Mouse (Mus musculus) c-Kit-negative CD71-positive TER-119-positive erythroid progenitor cells, embryonic 14.5 days (primary cell): ENCODE data around the gene Cxcl9.
"Not testable (repeated sequence)": the region's sequence is repeated elsewhere in the genome, so short reads cannot be mapped to it uniquely, and the experiment has no call there.

Experiments used
- DNase-seq: peaks from one replicate; pipeline ENCODE4 v3.0.0-alpha.2; 2013; ENCODE audit warnings: low read depth, low spot score

Cxcl9 gene

GRCm38 (mm10) chr5:92327929-92328328, at the start of gene Cxcl9:
Cxcl9 (minus strand) TSS chr5:92328079.
- no peak for DNase-seq

GRCm38 (mm10) chr5:92376795-92377405, 49.0 kb upstream of the Cxcl9 start:
- DNase-seq: no peak

- no peak for DNase-seq
Observed at GRCm38 (mm10) chr5:92375368-92375767, 47.5 kb upstream of the Cxcl9 start.

GRCm38 (mm10) chr5:92374721-92375142, 46.9 kb upstream of the Cxcl9 start:
- DNase-seq: no peak

GRCm38 (mm10) chr5:92372605-92373004, 44.7 kb upstream of the Cxcl9 start:
- DNase-seq: no peak

- DNase-seq: no peak
Observed at GRCm38 (mm10) chr5:92371361-92371976, 43.6 kb upstream of the Cxcl9 start.

- DNase-seq: no peak
Observed at GRCm38 (mm10) chr5:92370891-92371290, 43.0 kb upstream of the Cxcl9 start.

- DNase-seq: no peak
Observed at GRCm38 (mm10) chr5:92370392-92370791, 42.5 kb upstream of the Cxcl9 start.

- DNase-seq: no peak
Observed at GRCm38 (mm10) chr5:92369151-92369994, 41.5 kb upstream of the Cxcl9 start.

GRCm38 (mm10) chr5:92368392-92368791, 40.5 kb upstream of the Cxcl9 start:
- no peak for DNase-seq

- no peak for DNase-seq
Observed at GRCm38 (mm10) chr5:92366565-92366964, 38.7 kb upstream of the Cxcl9 start.

- no peak for DNase-seq
Observed at GRCm38 (mm10) chr5:92365146-92365705, 37.3 kb upstream of the Cxcl9 start.

- no peak for DNase-seq
Observed at GRCm38 (mm10) chr5:92364011-92364410, 36.1 kb upstream of the Cxcl9 start.

GRCm38 (mm10) chr5:92363179-92363578, 35.3 kb upstream of the Cxcl9 start:
- DNase-seq: no peak

GRCm38 (mm10) chr5:92358767-92359455, 31.0 kb upstream of the Cxcl9 start:
- DNase-seq: no peak

- no peak for DNase-seq
Observed at GRCm38 (mm10) chr5:92358033-92358432, 30.2 kb upstream of the Cxcl9 start.

- DNase-seq: no peak
Observed at GRCm38 (mm10) chr5:92353517-92353916, 25.6 kb upstream of the Cxcl9 start.

GRCm38 (mm10) chr5:92352716-92353115, 24.8 kb upstream of the Cxcl9 start:
- not testable (repeated sequence) for DNase-seq

- no peak for DNase-seq
Observed at GRCm38 (mm10) chr5:92349731-92350130, 21.9 kb upstream of the Cxcl9 start.

GRCm38 (mm10) chr5:92348794-92349413, 21.0 kb upstream of the Cxcl9 start, which contains the start of gene Cxcl10:
Cxcl10 (minus strand) TSS chr5:92348889.
- peak; percentile 59 for DNase-seq

- no peak for DNase-seq
Observed at GRCm38 (mm10) chr5:92345006-92345405, 17.1 kb upstream of the Cxcl9 start.
